Mouse (Mus musculus) forebrain, embryonic 11.5 days (tissue): ENCODE data around the gene Gm20388. TPM values are rescaled to one million over a fixed set of nuclear protein-coding genes. Genes with fewer than 3 reads are reported as not detected.

Source experiments
- ATAC-seq: fragments of 200-750 bp; cut with Nextera tagmentation; replicated peaks from 2 replicates; pipeline ENCODE4 v1.8.0; 2017; ENCODE audit warnings: moderate TSS enrichment; ENCODE audit not compliant: low FRiP score
- DNase-seq: peaks from one replicate; pipeline ENCODE4 v3.0.0-alpha.2; 2017; ENCODE audit warnings: low spot score
- H3K27ac ChIP-seq: fragments of 300-500 bp; sonication (generic); 2 replicates; pipeline ENCODE4 v1.5.1; 2014; ENCODE audit warnings: low read depth, low read length
- H3K27me3 ChIP-seq: fragments of 300-500 bp; sonication (generic); 2 replicates; pipeline ENCODE4 v1.6.1; 2014; ENCODE audit warnings: mild to moderate bottlenecking, low read length, mixed read lengths; ENCODE audit not compliant: control insufficient read depth, insufficient read depth
- H3K36me3 ChIP-seq: fragments of 300-500 bp; sonication (generic); 2 replicates; pipeline ENCODE4 v1.6.1; 2014; ENCODE audit warnings: mild to moderate bottlenecking, low read length, moderate library complexity, mixed read lengths; ENCODE audit not compliant: control insufficient read depth, insufficient read depth
- H3K4me1 ChIP-seq: fragments of 300-500 bp; sonication (generic); replicated peaks from 2 replicates; pipeline ENCODE4 v1.6.1; 2014; ENCODE audit warnings: low read length, mixed read lengths; ENCODE audit not compliant: control insufficient read depth, insufficient read depth
- H3K4me2 ChIP-seq: fragments of 300-500 bp; sonication (generic); 2 replicates; pipeline ENCODE4 v1.6.1; 2014; ENCODE audit warnings: low read depth, mild to moderate bottlenecking, low read length, moderate library complexity, mixed read lengths; ENCODE audit not compliant: severe bottlenecking
- H3K4me3 ChIP-seq: fragments of 300-500 bp; sonication (generic); 2 replicates; pipeline ENCODE4 v1.5.1; 2014; ENCODE audit warnings: low read depth, low read length
- H3K9ac ChIP-seq: fragments of 300-500 bp; sonication (generic); 2 replicates; pipeline ENCODE4 v1.6.1; 2014; ENCODE audit warnings: low read length
- H3K9me3 ChIP-seq: fragments of 300-500 bp; sonication (generic); 2 replicates; pipeline ENCODE4 v1.6.1; 2016; ENCODE audit warnings: low read length, mixed read lengths; ENCODE audit not compliant: control insufficient read depth
- WGBS: fragments of 180-500 bp; shearing (Covaris S2); extraction: QIAGEN DNeasy Blood & Tissue Kit; methylation state at CpG from one replicate; pipeline ENCODE4 v1.1.7; 2014; 5-methylcytosine and 5-hydroxymethylcytosine counted together
- polyA plus RNA-seq: library from polyadenylated mRNA; unstranded; fragments of >200 nt; fragmentation: Nextera tagmentation; extraction: Ambion mirVana; gene quantifications from 2 replicates; pipeline ENCODE4 v1.2.1, GENCODE M21; 2014

The Gm20388 gene
- polyA plus RNA-seq, 1 experiment from 2014 or later = not detected

DNA sequence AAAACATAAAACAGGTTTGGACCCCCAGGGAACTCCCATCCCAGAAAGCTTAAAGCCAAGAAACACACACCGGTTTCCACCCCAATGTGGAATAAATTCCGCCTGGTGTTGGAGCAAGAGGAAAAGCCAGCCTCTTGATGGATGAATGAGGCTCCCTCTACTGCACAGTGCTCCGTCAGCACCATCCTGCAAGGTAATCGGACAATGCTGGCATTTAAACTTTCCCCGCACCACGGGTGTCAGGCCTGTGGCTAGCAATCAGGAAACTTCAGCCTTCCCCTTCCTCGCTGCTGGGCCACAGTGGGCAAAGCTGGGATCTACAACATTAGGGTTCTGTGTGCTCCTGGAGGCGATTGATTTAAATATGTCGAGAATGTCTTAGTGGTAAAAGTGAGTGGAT, 1581.0 kb downstream of the Gm20388 start:
- Histone ChIP-seq H3K9ac (no peak overlapping the region), H3K27me3 (no peaks in the 10 kb centered on the region), H3K4me1 (no peaks in the 10 kb centered on the region), H3K4me3 (no peak overlapping the region), H3K4me2 (no peak overlapping the region), H3K9me3 (no peaks in the 10 kb centered on the region), H3K36me3 (no peaks in the 10 kb centered on the region), H3K27ac (no peak overlapping the region)
- ATAC-seq = no peak
- DNase-seq = no peak
- WGBS = 58% methylated on average over 9 of the region's 9 CpGs

GRCm38 (mm10) chr8:121497621-121498020, 1587.0 kb downstream of the Gm20388 start:
- no peak overlapping the region for H3K4me2 ChIP-seq
- no peak overlapping the region for H3K27ac ChIP-seq
- no peaks in the 10 kb centered on the region for H3K9me3 ChIP-seq
- 83% methylated on average over 6 of the region's 6 CpGs for WGBS
- no peak overlapping the region for H3K4me3 ChIP-seq
- no peak for ATAC-seq
- no peaks in the 10 kb centered on the region for H3K36me3 ChIP-seq
- peaks cover 2% of the 10 kb centered on the region for H3K4me1 ChIP-seq
- no peaks in the 10 kb centered on the region for H3K27me3 ChIP-seq
- no peak overlapping the region for H3K9ac ChIP-seq
- no peak for DNase-seq

GRCm38 (mm10) chr8:121511751-121512150, 1601.1 kb downstream of the Gm20388 start:
- no peak overlapping the region for H3K27ac ChIP-seq
- no peak overlapping the region for H3K9ac ChIP-seq
- WGBS = 47% methylated on average over 9 of the region's 9 CpGs
- H3K36me3 ChIP-seq = no peaks in the 10 kb centered on the region
- H3K4me1 ChIP-seq = no peaks in the 10 kb centered on the region
- no peak for ATAC-seq
- no peak overlapping the region for H3K4me2 ChIP-seq
- H3K9me3 ChIP-seq = no peaks in the 10 kb centered on the region
- H3K4me3 ChIP-seq = no peak overlapping the region
- DNase-seq = no peak
- H3K27me3 ChIP-seq = no peaks in the 10 kb centered on the region; the same call in 1 of the 2 replicates

DNA sequence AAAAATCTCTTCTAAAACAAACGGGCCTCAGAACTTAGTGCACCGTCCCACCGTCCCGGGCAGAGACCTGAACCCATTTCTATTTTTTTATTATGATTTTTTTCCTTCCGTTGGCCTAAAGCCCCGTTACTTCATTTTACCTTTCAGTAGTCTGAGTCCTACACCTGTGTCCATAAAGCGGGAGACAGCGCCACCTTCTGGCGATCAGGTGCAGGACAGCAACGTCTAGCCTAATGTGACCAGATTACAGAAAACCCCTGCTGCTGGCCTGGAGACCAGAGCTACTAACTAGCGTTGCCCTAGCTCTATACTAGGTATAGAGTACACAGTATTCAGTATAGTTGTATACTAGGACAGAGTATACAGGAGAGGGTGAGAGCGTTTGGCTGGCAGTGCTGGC, 1602.8 kb downstream of the Gm20388 start:
- Histone ChIP-seq H3K4me2 (no peak overlapping the region), H3K9me3 (no peaks in the 10 kb centered on the region), H3K27me3 (no peaks in the 10 kb centered on the region; the same call in 1 of the 2 replicates), H3K36me3 (no peaks in the 10 kb centered on the region), H3K27ac (no peak overlapping the region), H3K4me3 (no peak overlapping the region), H3K4me1 (no peaks in the 10 kb centered on the region), H3K9ac (no peak overlapping the region)
- DNase-seq (peak; percentile 91), ATAC-seq (no peak)
- 6% methylated on average over 12 of the region's 12 CpGs for WGBS

DNA sequence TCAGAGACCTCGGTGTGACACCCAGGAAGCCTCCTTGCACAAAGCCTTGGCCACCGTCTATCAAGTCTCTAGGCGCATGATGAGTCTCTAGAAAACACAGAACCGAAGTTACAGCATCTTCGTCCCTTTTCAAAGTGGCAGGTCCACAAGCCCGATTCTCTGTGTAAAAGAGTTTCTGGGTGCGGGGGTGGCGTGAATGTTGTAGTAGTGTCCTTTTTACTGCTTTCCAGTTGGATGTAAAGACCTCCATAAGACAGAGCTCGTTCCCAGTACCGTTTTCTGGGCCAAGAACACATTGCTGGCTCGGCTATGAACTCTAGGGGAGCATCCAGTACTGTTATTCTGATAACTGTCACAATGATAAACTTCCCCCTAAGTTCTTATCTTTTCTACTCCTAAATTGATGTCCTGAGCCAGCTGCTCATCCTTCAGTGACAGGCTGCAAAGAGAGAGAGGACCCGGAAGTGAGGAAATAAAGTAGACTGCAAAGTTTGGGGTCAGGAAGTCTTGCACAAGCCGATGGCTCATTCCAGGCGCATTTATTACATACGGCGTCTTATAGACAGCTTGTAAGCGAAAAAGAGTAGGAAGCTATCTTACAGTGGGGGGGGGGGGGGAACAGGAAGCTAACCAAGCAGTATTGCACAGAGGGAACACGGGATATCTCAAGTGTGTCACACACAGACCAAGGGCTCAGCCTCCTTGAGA, 1614.6 kb downstream of the Gm20388 start:
- DNase-seq (no peak), ATAC-seq (no peak)
- WGBS = 84% methylated on average over 18 of the region's 18 CpGs
- Histone ChIP-seq H3K27me3 (no peaks in the 10 kb centered on the region), H3K4me1 (no peaks in the 10 kb centered on the region), H3K27ac (no peak overlapping the region), H3K4me3 (no peak overlapping the region), H3K36me3 (no peaks in the 10 kb centered on the region), H3K9me3 (no peaks in the 10 kb centered on the region), H3K9ac (no peak overlapping the region), H3K4me2 (no peak overlapping the region)

DNA sequence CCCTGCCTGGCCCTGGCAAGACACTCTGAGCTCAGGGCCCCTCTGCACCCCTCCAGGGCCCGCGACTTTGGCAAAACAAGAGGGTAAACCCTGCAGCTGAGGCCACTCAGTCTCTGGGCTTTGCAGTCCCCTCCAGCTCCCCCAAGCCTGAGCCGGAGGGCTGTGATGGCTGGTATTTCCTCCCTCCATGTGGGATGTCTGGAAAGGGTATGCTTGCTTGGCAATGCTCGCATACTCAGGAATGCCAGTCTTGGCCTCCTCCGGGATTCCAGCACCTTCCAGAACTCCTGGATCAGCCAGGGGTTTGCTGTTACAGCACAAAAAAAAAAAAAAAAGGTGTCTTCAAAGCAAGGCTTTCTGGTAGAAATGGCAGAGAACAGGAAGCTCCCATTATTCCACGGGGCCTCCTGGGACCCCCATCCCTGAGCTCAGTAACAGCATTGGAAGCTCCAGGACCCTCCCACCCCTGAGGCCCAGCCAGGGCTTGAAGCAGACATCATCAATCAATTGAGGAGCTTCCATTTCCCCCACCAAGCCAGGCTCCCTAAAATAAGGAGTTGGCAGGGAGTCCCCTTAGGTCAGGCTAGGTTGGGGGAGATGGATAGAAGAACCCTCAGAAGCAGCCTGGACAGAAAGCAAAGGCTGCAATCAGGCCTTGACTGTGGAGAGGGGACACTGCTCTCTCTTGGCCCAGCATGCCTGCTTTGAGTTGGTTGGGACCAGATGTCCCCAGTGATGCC, 1616.3 kb downstream of the Gm20388 start:
- ATAC-seq = no peak
- Histone ChIP-seq H3K36me3 (no peaks in the 10 kb centered on the region), H3K9me3 (no peaks in the 10 kb centered on the region), H3K4me3 (no peak overlapping the region), H3K4me2 (no peak overlapping the region), H3K27ac (no peak overlapping the region), H3K9ac (no peak overlapping the region), H3K27me3 (no peaks in the 10 kb centered on the region), H3K4me1 (no peaks in the 10 kb centered on the region)
- 71% methylated on average over 6 of the region's 6 CpGs for WGBS
- DNase-seq = no peak

- no peak overlapping the region for H3K9ac ChIP-seq
- H3K4me3 ChIP-seq = no peak overlapping the region
- H3K9me3 ChIP-seq = no peaks in the 10 kb centered on the region
- ATAC-seq = no peak
- DNase-seq = no peak
- no peaks in the 10 kb centered on the region for H3K27me3 ChIP-seq
- no peak overlapping the region for H3K4me2 ChIP-seq
- H3K27ac ChIP-seq = no peak overlapping the region
- no peaks in the 10 kb centered on the region for H3K36me3 ChIP-seq
- H3K4me1 ChIP-seq = no peaks in the 10 kb centered on the region
- WGBS = 88% methylated on average over 9 of the region's 9 CpGs
Observed at GRCm38 (mm10) chr8:121527751-121528150, 1617.1 kb downstream of the Gm20388 start.

DNA sequence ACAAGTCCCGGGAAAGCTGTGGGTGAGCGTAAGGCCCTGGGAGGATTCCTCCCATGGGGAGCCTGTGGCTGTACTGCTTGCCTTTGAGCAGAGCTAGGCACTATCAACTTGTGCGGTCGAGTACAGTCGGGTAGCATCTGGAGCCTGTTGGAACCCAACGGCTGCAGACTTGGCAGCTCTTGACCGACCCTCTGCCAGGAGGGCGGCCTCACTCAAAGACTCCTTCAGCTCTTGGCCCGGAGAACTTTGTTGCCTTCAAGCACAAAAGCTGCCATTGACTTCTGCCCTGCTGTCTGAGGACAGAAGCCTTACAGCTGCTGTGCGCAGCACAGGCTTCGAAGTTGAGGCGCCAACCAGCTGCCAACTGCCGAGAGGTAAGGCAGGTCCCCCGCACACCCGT, 1618.1 kb downstream of the Gm20388 start:
- Histone ChIP-seq H3K4me1 (no peaks in the 10 kb centered on the region), H3K27ac (no peak overlapping the region), H3K27me3 (no peaks in the 10 kb centered on the region), H3K9ac (no peak overlapping the region), H3K36me3 (no peaks in the 10 kb centered on the region), H3K4me3 (no peak overlapping the region), H3K9me3 (no peaks in the 10 kb centered on the region), H3K4me2 (no peak overlapping the region)
- ATAC-seq (no peak), DNase-seq (no peak)
- WGBS = 87% methylated on average over 15 of the region's 15 CpGs

- WGBS = 84% methylated on average over 10 of the region's 10 CpGs
- Histone ChIP-seq H3K27me3 (no peaks in the 10 kb centered on the region), H3K4me1 (no peaks in the 10 kb centered on the region), H3K9me3 (no peaks in the 10 kb centered on the region), H3K4me3 (no peak overlapping the region), H3K27ac (no peak overlapping the region), H3K4me2 (no peak overlapping the region), H3K36me3 (no peaks in the 10 kb centered on the region), H3K9ac (no peak overlapping the region)
- DNase-seq (no peak), ATAC-seq (no peak)
Observed at GRCm38 (mm10) chr8:121530639-121531038, 1620.0 kb downstream of the Gm20388 start.
